Mouse (Mus musculus): ENCODE measurements around the gene Tomt. TPM values are rescaled to one million over a fixed set of nuclear protein-coding genes. Genes with fewer than 3 reads are reported as not detected.
A peak's percentile ranks its signal among the peaks of the same experiment; 100 is the strongest.
"Not testable (repeated sequence)": the region's sequence is repeated elsewhere in the genome, so short reads cannot be mapped to it uniquely, and the experiment has no call there.

Gene Tomt
- polyA plus RNA-seq (2015; fragmentation: Nextera tagmentation; extraction: Ambion mirVana): 0.10 and 0.27 TPM in 2 replicates

DNA sequence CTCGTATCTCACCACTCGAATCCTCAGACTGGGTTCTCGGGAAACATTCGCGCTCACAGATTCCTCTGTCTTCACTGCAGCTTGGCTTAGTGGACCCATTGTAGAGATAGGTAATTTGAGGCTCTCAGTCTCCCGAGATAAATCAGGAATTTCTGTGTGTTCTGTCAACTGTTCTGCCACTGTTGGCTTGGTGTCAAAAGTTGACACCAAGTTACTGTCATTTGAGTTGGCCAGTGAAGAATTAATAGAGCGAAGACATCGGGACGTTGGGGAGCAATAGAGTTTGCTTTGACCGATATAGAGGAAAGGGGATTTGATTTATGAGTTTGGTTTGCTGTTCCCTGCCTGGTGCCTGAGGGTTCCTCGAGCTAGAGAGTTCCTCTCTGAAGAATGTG lies at the start of gene Tomt:
Tomt (minus strand) TSS at position 73 of the 395 bp plus-strand sequence.
- Histone ChIP-seq H3K9me3 (peaks cover 4% of the 10 kb centered on the region; the same call in 1 of the 2 replicates), H3K4me2 (peak within 1 kb of the TSS; percentile 74), H3K27me3 (replicated peaks) (no peaks in the 10 kb centered on the region), H3K4me3 (peak within 1 kb of the TSS; percentile 67), H3K4me1 (peaks cover 36% of the 10 kb centered on the region), H3K9ac (peak within 1 kb of the TSS; percentile 88), H3K27ac (replicated peaks) (peak within 1 kb of the TSS; percentile 95), H3K36me3 (peaks cover 29% of the 10 kb centered on the region)
- ATAC-seq (ENCODE audit: extremely low read depth, insufficient number of reproducible peaks, low FRiP score, low TSS enrichment): no peak
- 13% methylated on average over 11 of the region's 11 CpGs for WGBS

DNA sequence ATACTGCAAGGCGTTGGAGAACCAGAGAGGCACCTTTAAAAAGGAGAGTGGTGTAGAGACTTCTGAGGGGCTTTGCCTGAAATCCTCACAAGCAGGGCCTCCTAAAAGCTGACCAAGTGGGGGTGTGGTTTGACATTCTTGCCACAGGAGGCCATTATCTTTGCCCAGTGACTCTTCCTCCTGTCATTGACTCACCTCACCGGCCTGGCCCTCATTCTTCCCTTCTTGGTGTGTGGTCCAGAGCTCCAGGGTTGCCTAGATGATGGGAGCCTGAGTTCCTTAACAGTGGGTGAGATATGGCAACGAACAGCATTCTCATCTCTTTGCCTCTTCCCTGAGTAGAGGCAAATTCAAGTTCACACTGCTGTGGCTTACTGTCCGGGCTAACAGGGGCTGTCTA lies 49.7 kb upstream of the Tomt start:
- 65% methylated on average over 4 of the region's 4 CpGs for WGBS
- no peak overlapping the region for H3K9ac ChIP-seq

DNA sequence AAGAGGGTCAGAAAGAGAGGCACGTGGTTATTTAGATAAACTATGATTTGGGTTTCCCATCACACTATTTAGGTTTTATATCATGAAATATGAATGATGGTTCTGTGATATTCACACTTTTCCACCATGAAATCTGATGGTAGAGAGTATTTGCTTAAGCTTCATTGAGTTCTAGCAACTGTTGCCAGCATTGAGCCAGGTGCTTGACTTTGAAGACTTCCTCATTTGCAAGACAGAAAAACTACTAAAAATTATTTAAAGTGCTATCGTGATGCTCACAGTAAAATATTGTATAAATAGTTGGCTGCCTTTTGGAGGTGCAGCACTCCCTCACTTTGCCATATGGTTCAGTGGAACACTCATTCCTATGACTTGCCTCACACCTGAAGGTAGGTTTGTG lies 49.1 kb upstream of the Tomt start:
- no peak overlapping the region for H3K4me2 ChIP-seq
- 91% methylated on average over 2 of the region's 2 CpGs for WGBS
- ATAC-seq (ENCODE audit: extremely low read depth, insufficient number of reproducible peaks, low FRiP score, low TSS enrichment): no peak
- H3K9me3 ChIP-seq: no peaks in the 10 kb centered on the region
- no peak overlapping the region for H3K27ac ChIP-seq (replicated peaks)
- no peaks in the 10 kb centered on the region for H3K27me3 ChIP-seq (replicated peaks)
- H3K4me1 ChIP-seq: peaks cover 15% of the 10 kb centered on the region
- H3K4me3 ChIP-seq: no peak overlapping the region
- no peak overlapping the region for H3K9ac ChIP-seq
- H3K36me3 ChIP-seq: no peaks in the 10 kb centered on the region

More for the DNA sequence above, 49.7 kb upstream of the Tomt start:
- H3K36me3 ChIP-seq: no peaks in the 10 kb centered on the region
- no peak overlapping the region for H3K4me3 ChIP-seq
- peaks cover 15% of the 10 kb centered on the region for H3K4me1 ChIP-seq
- H3K4me2 ChIP-seq: no peak overlapping the region
- H3K9me3 ChIP-seq: no peaks in the 10 kb centered on the region
- ATAC-seq (ENCODE audit: extremely low read depth, insufficient number of reproducible peaks, low FRiP score, low TSS enrichment): no peak
- no peak overlapping the region for H3K27ac ChIP-seq (replicated peaks)
- no peaks in the 10 kb centered on the region for H3K27me3 ChIP-seq (replicated peaks)

- Histone ChIP-seq H3K27me3 (replicated peaks) (no peaks in the 10 kb centered on the region), H3K36me3 (no peaks in the 10 kb centered on the region), H3K9ac (no peak overlapping the region), H3K4me2 (no peak overlapping the region), H3K4me3 (no peak overlapping the region), H3K9me3 (no peaks in the 10 kb centered on the region), H3K27ac (replicated peaks) (no peak overlapping the region), H3K4me1 (peaks cover 8% of the 10 kb centered on the region; the same call in 1 of the 2 replicates)
- WGBS: 88% methylated on average over 2 of the region's 2 CpGs
- ATAC-seq (ENCODE audit: extremely low read depth, insufficient number of reproducible peaks, low FRiP score, low TSS enrichment): no peak
Measured at GRCm38 (mm10) chr7:101954163-101954562, 48.0 kb upstream of the Tomt start.

- H3K9me3 ChIP-seq: no peaks in the 10 kb centered on the region
- WGBS: 58% methylated on average over 2 of the region's 2 CpGs
- 0 out of 2 replicates have a peak overlapping the region, but pooled peaks have one; percentile 5 for H3K27ac ChIP-seq (replicated peaks)
- no peaks in the 10 kb centered on the region for H3K27me3 ChIP-seq (replicated peaks)
- no peak overlapping the region for H3K4me3 ChIP-seq
- ATAC-seq (ENCODE audit: extremely low read depth, insufficient number of reproducible peaks, low FRiP score, low TSS enrichment): no peak
- H3K9ac ChIP-seq: 0 out of 2 replicates have a peak overlapping the region, but pooled peaks have one; percentile 7
- H3K4me2 ChIP-seq: no peak overlapping the region
- no peaks in the 10 kb centered on the region for H3K36me3 ChIP-seq
- H3K4me1 ChIP-seq: peaks cover 8% of the 10 kb centered on the region; the same call in 1 of the 2 replicates
Measured at GRCm38 (mm10) chr7:101952098-101952497, 45.9 kb upstream of the Tomt start.

- ATAC-seq (ENCODE audit: extremely low read depth, insufficient number of reproducible peaks, low FRiP score, low TSS enrichment): no peak
- Histone ChIP-seq H3K9me3 (no peaks in the 10 kb centered on the region), H3K4me3 (no peak overlapping the region), H3K9ac (no peak overlapping the region), H3K36me3 (no peaks in the 10 kb centered on the region), H3K4me1 (peaks cover 8% of the 10 kb centered on the region; the same call in 1 of the 2 replicates), H3K27ac (replicated peaks) (no peak overlapping the region), H3K4me2 (no peak overlapping the region), H3K27me3 (replicated peaks) (no peaks in the 10 kb centered on the region)
- WGBS: 62% methylated on average over 1 of the region's 1 CpGs
Measured at GRCm38 (mm10) chr7:101951648-101952047, 45.5 kb upstream of the Tomt start.

GRCm38 (mm10) chr7:101949008-101949407 lies 42.8 kb upstream of the Tomt start:
- WGBS: 88% methylated on average over 5 of the region's 5 CpGs
- not testable (repeated sequence) for H3K4me3 ChIP-seq; H3K27ac ChIP-seq (replicated peaks); H3K36me3 ChIP-seq; H3K9me3 ChIP-seq; H3K9ac ChIP-seq; ATAC-seq (ENCODE audit: extremely low read depth, insufficient number of reproducible peaks, low FRiP score, low TSS enrichment); H3K27me3 ChIP-seq (replicated peaks); H3K4me1 ChIP-seq; H3K4me2 ChIP-seq

DNA sequence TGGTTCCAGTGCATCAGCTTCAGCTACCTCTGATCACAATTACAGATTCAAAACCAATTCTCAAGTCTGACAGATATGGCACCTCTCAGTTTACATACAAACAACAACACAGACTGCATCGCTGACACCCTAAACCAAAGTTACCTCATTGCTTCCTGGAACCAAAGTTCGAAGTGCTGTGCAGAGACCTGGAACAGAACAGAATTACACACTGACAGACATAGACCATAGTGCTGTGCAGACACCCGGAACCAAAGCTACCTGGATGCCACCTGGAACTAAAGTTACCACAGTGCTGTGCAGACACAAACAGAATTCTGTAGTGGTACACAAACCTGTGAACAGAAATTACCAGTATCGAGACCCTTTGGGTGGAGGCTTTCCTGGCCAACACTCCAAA lies 33.6 kb upstream of the Tomt start:
- ATAC-seq (ENCODE audit: extremely low read depth, insufficient number of reproducible peaks, low FRiP score, low TSS enrichment): no peak
- H3K9me3 ChIP-seq: no peaks in the 10 kb centered on the region
- peaks cover 20% of the 10 kb centered on the region for H3K4me1 ChIP-seq
- H3K27me3 ChIP-seq (replicated peaks): no peaks in the 10 kb centered on the region
- no peak overlapping the region for H3K27ac ChIP-seq (replicated peaks)
- WGBS: 93% methylated on average over 4 of the region's 4 CpGs
- peaks cover 5% of the 10 kb centered on the region; the same call in 1 of the 2 replicates for H3K36me3 ChIP-seq
- H3K4me3 ChIP-seq: no peak overlapping the region
- H3K4me2 ChIP-seq: no peak overlapping the region
- no peak overlapping the region for H3K9ac ChIP-seq

GRCm38 (mm10) chr7:101938348-101938747 lies 32.2 kb upstream of the Tomt start:
- Histone ChIP-seq H3K27me3 (replicated peaks) (no peaks in the 10 kb centered on the region), H3K27ac (replicated peaks) (no peak overlapping the region), H3K4me1 (peaks cover 25% of the 10 kb centered on the region), H3K4me3 (no peak overlapping the region), H3K9me3 (no peaks in the 10 kb centered on the region), H3K36me3 (peaks cover 5% of the 10 kb centered on the region; the same call in 1 of the 2 replicates), H3K9ac (no peak overlapping the region), H3K4me2 (no peak overlapping the region)
- 78% methylated on average over 2 of the region's 2 CpGs for WGBS
- no peak for ATAC-seq (ENCODE audit: extremely low read depth, insufficient number of reproducible peaks, low FRiP score, low TSS enrichment)

- peaks cover 32% of the 10 kb centered on the region for H3K4me1 ChIP-seq
- no peaks in the 10 kb centered on the region for H3K27me3 ChIP-seq (replicated peaks)
- H3K4me3 ChIP-seq: no peak overlapping the region
- no peak for ATAC-seq (ENCODE audit: extremely low read depth, insufficient number of reproducible peaks, low FRiP score, low TSS enrichment)
- peaks cover 5% of the 10 kb centered on the region; the same call in 1 of the 2 replicates for H3K36me3 ChIP-seq
- no peak overlapping the region for H3K4me2 ChIP-seq
- H3K27ac ChIP-seq (replicated peaks): no peak overlapping the region
- no peaks in the 10 kb centered on the region for H3K9me3 ChIP-seq
- WGBS: 92% methylated on average over 4 of the region's 4 CpGs
- no peak overlapping the region for H3K9ac ChIP-seq
Measured at GRCm38 (mm10) chr7:101937569-101937968, 31.4 kb upstream of the Tomt start.

DNA sequence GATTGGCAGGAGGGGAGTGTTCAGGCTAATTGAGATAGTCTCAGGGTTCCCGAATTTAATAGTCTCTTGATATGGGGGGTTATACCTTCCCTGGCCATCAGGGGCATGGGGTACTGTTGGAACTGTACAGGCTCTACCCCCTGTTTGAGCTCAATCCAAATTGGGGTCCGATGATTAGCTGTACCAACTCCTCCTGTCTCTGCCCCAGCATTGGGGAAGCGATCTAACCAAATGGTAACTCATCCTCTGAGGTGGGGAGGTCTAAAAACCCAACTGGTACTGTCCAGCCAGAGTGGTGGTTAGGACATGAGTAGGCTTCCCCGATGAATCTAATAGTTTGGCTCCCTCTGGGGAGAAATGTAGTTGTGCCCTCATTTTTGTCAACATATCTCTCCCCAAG lies 30.8 kb upstream of the Tomt start:
- no peak for ATAC-seq (ENCODE audit: extremely low read depth, insufficient number of reproducible peaks, low FRiP score, low TSS enrichment)
- Histone ChIP-seq H3K27ac (replicated peaks) (no peak overlapping the region), H3K4me1 (peaks cover 34% of the 10 kb centered on the region), H3K9ac (no peak overlapping the region), H3K4me3 (no peak overlapping the region), H3K9me3 (no peaks in the 10 kb centered on the region), H3K4me2 (no peak overlapping the region), H3K36me3 (peaks cover 5% of the 10 kb centered on the region; the same call in 1 of the 2 replicates), H3K27me3 (replicated peaks) (no peaks in the 10 kb centered on the region)
- 91% methylated on average over 4 of the region's 4 CpGs for WGBS

GRCm38 (mm10) chr7:101935957-101936356 lies 29.8 kb upstream of the Tomt start:
- no peak for ATAC-seq (ENCODE audit: extremely low read depth, insufficient number of reproducible peaks, low FRiP score, low TSS enrichment)
- 89% methylated on average over 4 of the region's 4 CpGs for WGBS
- no peak overlapping the region for H3K4me3 ChIP-seq
- H3K4me1 ChIP-seq: peaks cover 34% of the 10 kb centered on the region
- peak overlapping the region; percentile 40; the same call in 1 of the 2 replicates for H3K9ac ChIP-seq
- no peak overlapping the region for H3K27ac ChIP-seq (replicated peaks)
- H3K27me3 ChIP-seq (replicated peaks): no peaks in the 10 kb centered on the region
- no peak overlapping the region for H3K4me2 ChIP-seq
- peaks cover 5% of the 10 kb centered on the region; the same call in 1 of the 2 replicates for H3K36me3 ChIP-seq
- no peaks in the 10 kb centered on the region for H3K9me3 ChIP-seq

Data from heart, embryonic 13.5 days (tissue).